Mouse (Mus musculus) stomach, postnatal 0 days (tissue): ENCODE measurements around the gene Foxp1.

Experiments used
- CTCF ChIP-seq: IDR thresholded peaks from 2 replicates; pipeline ENCODE4 v1.5.1; 2016; ENCODE audit warnings: antibody characterized with exemption, low read depth, mild to moderate bottlenecking, moderate library complexity
- EP300 ChIP-seq: optimal IDR thresholded peaks from 2 replicates; pipeline ENCODE3; 2016; ENCODE audit warnings: antibody characterized with exemption

DNA sequence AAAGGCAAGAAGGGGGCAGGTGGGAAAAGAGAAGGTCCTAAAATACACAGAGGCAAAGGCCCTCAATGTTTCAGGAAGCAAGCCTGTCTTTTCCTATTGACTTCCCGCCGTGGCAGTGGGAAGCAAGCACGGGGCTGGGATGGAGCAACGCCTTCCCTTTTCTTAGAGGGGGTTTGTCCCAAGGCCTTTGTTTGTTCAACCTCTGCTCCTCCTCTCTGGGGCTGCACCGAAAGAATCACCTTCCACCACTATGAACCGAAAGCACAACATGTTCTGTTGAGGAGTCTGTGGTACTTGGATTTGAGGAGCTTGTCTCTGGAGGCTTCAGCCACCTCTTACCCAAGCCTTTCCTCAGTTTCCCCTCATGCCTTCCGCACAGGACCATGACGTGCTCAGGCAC is 355.5 kb downstream of the Foxp1 start:
- TF ChIP-seq CTCF: no peak
- TF ChIP-seq EP300: no peak
